Mouse (Mus musculus) spleen, postnatal 14 days (tissue): ENCODE data around the gene Lrrk1.
A peak's percentile ranks its signal among the peaks of the same experiment; 100 is the strongest.

Experiments
- DNase-seq, 2 experiments: peaks; one replicate each; pipeline ENCODE4 v3.0.0; 2021 to 2022; ENCODE audit warnings: low spot score in 2 of 2

Lrrk1 gene

GRCm38 (mm10) chr7:66227814-66228609 is 160.1 kb downstream of the Lrrk1 start:
- no peak for DNase-seq

DNA sequence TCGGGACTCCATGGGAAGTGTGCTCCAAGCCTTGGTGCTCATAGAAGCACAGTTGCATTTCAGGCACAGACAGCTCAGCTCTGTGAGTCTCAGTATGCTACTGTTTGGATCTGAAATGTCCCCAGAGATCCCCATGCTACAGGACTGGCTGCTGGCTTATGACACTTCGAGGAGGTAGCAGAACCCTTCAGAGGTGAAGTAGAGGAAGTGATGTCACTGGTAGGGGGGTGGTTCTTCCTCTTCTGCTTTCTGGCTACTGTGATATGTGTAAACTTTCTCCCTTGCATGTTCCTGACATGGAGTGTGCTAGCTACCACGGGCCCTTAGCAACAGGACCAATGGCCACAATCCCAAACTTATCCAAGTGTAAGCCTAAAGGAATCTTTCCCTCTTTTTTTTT is 162.3 kb downstream of the Lrrk1 start:
- DNase-seq, result no peak

GRCm38 (mm10) chr7:66224541-66224940 is 163.6 kb downstream of the Lrrk1 start:
- no peak for DNase-seq

DNA sequence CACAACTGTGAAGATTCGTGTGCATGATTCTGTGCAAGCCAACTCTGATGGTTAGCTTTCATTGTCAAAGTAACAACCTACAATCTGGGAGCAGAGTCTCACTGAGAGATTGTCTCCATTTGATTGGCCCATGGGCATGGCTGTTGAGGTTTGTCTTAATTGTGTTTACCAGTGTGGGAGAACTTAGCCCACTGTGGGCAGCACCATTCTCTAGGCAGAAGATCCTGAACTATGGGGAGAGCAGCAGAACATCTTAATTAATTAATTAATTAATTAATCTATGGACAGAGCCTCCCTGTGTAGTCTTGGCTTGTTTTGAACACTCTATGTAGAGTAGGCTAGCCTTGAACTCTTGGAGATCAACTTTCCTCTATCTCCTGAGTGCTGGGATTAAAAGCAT is 164.4 kb downstream of the Lrrk1 start:
- DNase-seq, result no peak

GRCm38 (mm10) chr7:66222621-66223091 is 165.5 kb downstream of the Lrrk1 start:
- no peak for DNase-seq

GRCm38 (mm10) chr7:66219794-66220227 is 168.3 kb downstream of the Lrrk1 start:
- DNase-seq, result no peak

- DNase-seq, result no peak
These were observed 168.9 kb downstream of the Lrrk1 start for GRCm38 (mm10) chr7:66219028-66219793.

- DNase-seq, result no peak
These were observed 169.7 kb downstream of the Lrrk1 start for GRCm38 (mm10) chr7:66218193-66219014.

DNA sequence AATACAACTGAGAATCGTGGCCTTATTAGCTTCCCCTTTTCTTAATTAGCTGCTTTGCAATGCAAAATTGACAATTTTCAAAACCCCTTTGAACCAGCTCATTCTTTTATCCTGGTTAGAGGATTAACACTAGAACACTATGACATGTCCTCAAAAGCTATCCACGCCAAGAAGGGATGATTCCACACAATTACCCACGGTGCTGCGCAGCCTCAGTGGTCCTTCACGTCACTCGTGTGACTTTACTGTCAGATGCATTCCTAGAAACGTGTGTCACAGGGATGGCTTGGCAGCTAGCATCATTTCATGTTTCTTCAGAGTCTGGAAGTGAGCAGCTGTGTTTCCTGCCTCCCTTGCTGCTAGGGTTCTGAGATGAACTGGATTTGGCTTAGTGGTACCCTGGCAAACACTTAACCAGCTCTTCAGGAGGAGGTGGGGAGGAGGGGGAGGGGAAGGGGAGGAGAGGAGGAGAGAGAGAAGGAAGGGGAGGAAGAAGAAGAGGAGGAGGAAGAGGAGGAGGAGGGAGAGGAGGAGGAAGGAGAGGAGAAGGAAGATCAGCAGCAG is 170.5 kb downstream of the Lrrk1 start:
- no peak for DNase-seq

- no peak for DNase-seq
These were observed 171.1 kb downstream of the Lrrk1 start for GRCm38 (mm10) chr7:66217011-66217410.

GRCm38 (mm10) chr7:66215911-66216310 is 172.2 kb downstream of the Lrrk1 start:
- DNase-seq, result no peak

GRCm38 (mm10) chr7:66214477-66214876 is 173.7 kb downstream of the Lrrk1 start:
- no peak for DNase-seq

DNA sequence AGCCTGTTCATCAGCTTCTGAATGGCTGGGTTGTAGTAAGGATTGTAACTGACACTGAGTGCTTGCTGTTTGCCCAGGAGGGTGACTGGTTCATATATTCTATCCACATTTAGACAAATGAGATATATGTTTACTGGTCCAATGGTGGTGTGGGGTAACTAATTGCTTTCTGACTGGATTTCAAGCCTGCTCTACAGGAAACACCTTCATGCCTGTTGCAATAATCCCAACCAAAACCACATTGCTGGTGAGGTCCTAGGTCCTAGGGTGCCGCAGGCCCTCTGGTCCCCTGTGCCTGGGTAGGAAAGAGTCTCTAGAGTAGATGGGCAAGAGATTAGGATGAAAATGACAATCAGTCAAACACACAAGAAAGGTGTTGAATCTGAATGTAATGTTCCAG is 175.3 kb downstream of the Lrrk1 start:
- no peak for DNase-seq

GRCm38 (mm10) chr7:66209920-66210319 is 178.2 kb downstream of the Lrrk1 start:
- no peak for DNase-seq

GRCm38 (mm10) chr7:66201657-66202056 is 186.5 kb downstream of the Lrrk1 start:
- DNase-seq, result no peak

DNA sequence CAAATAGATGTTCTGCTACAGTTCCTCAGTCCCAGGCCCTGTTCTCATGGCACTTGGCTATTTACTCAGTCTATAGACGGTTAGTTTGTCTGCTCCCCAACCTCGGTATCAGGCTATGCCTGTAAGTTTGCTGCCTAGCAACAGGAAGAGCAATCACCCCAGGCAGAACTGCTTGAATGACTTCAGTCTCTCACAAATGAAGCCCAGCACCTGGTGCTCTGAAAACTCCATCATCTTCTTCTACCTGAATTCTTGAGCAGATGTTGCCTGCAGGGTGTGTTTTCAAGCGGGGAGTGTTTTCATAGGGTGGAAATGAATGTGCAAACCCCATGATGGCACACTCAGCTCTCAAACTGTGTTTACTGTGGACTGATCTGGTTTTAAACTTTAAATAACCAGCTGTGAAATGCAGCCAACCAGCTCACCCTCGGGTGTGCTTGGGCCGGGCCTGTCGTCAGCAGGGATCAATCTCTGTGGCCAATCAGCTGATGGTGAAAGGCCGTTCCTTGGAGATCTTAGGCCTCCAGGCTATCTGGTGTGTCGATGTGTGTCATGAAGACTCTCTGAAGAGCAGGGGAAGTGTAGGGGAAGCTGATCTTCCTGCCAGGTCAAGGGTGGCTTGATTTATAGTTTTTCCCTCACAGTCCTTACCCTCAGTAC is 187.2 kb downstream of the Lrrk1 start:
- DNase-seq, result no peak

DNA sequence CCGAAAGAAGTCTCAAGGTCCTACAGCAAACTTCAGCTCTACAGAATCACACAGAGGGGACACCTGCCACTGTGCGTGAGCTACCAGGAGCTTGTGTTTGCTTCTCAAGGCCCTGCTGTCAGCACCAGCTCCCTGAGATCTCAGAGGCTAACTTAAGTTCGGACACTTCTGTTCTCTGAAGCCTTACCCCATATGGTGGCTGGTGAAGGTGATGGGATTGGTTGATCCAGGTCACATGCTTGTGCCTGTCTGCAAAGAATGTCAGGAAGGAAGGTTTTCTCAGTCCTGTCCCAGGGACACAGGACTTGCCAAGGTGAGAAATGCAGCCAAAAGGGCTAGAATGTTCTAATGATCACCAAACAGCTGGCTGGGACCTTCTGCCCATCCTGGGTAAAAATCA is 187.8 kb downstream of the Lrrk1 start:
- DNase-seq, result no peak

- no peak for DNase-seq
These were observed 188.7 kb downstream of the Lrrk1 start for GRCm38 (mm10) chr7:66199391-66199831.

DNA sequence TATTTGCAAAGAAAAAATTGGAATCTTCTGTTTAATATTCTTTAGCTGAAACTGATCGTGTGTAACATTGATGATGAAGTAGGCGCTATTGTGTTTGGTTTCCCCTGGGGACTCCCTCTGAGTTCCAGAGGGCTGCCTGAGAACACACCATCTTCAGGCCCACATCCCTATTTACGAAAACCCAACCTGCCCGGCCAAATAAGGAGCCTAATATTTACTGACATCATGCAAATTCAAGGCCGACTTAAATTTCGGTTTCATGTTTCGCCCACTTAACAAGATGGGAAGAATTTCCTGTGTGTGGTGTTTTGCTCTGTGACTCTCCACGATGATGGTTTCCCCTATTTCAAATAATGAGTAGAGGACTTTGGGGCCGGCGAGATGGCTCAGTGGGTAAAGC is 189.7 kb downstream of the Lrrk1 start:
- DNase-seq, result no peak

GRCm38 (mm10) chr7:66196609-66197445 is 191.3 kb downstream of the Lrrk1 start:
- peak; percentile 47 to 55 for DNase-seq
